Mouse (Mus musculus) brain, embryonic 18.5 days (tissue): ENCODE measurements around the gene Cct6b.
"Not testable (repeated sequence)": the region's sequence is repeated elsewhere in the genome, so short reads cannot be mapped to it uniquely, and the experiment has no call there.

Source experiments
- DNase-seq: peaks from one replicate; pipeline ENCODE4 v3.0.0-alpha.2; 2012; ENCODE audit warnings: low read depth, low spot score

The Cct6b gene

GRCm38 (mm10) chr11:82705082-82705481 is 59.0 kb downstream of the Cct6b start:
- DNase-seq: no peak

DNA sequence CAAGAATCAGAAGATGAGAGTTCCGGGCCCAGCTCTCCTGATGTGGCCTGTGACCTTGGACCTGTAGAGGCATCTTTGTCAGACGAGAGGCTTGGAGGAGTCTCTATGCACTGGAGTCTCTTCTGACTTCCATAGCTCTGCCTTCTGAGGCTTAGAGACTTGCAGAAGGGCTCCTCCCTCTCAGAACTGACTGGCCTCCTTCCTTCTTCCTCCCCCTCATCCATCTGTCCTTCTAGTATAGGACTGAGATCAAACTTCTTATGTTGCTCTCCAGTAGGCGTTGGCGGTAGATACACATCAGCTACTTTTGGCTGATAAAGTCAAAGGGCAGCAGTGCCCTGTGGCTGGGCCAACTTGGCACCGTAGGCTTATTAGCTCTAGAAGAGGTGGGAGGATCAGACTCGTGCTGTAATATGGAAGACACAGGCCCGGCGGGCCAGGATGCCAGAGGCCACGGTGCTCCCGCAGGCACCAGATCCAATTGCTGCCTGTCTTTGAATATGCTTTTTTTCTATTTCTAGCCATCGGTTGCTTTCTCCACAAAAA is 64.2 kb downstream of the Cct6b start:
- DNase-seq: no peak

DNA sequence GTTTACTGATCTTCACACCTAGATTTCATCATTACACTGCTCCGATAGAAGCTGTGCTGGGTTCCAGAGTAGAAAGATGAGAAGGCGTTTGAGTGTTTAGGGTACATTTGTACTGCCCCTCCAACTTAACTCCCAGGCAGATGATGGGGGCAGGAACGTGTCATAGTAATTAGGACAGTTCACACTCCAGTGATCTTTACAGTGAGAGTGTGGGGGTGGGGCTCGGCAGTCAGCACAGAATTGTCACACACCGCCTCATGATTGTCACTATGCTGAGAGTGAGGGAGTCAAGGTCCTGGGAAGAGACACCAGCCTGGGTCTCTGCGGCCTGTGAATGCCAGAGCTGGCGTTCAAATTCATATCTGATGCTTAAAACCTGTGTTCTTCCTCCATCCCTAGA is 68.2 kb downstream of the Cct6b start:
- no peak for DNase-seq

- DNase-seq: not testable (repeated sequence)
Observed at GRCm38 (mm10) chr11:82694947-82695346, 69.2 kb downstream of the Cct6b start.

GRCm38 (mm10) chr11:82692668-82693067 is 71.5 kb downstream of the Cct6b start:
- DNase-seq: no peak

DNA sequence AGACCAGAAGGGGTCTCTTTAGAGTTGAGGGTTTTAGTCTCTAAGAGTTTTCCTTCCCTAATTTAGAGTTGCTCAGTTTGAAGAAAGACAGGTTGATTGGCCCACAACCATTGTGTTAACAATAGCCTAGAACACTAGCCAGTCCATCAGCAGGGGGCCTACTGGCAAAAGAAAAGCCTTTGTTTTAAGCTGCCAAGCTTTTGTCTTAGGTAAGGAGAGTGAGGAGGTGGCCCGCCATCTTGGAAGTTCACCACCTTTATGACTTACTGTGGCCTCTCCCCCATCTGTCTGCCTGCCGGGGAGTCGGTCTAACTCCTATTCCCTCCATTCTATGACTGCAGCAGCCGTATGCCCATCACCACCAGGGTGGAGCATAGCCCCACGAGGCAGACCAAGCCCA is 73.6 kb downstream of the Cct6b start:
- no peak for DNase-seq

DNA sequence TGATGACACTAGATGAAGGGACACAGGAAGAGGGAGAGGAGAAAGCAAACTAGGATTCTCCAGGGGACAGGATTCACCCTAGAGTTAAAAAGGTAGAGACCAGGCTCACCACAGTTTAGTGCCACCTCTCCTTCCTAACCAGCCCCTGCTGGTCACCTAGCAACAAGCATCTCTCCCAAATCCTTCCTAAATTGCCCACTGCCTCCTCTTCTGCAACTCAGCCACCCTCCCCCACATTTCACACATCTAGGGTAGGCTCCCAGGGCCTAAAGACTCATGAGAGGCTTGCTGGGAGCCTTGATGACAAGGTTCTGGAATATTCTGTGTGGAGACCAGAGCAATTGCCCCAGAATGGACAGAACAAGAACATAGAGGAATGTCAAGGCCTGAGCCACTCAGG is 76.5 kb downstream of the Cct6b start:
- no peak for DNase-seq

GRCm38 (mm10) chr11:82684676-82685075 is 79.4 kb downstream of the Cct6b start:
- DNase-seq: no peak

GRCm38 (mm10) chr11:82683765-82684505 is 80.2 kb downstream of the Cct6b start:
- DNase-seq: no peak

GRCm38 (mm10) chr11:82678561-82678960 is 85.6 kb downstream of the Cct6b start:
- no peak for DNase-seq
